Mouse (Mus musculus): ENCODE measurements around the gene Eipr1. TPM values are rescaled to one million over a fixed set of nuclear protein-coding genes. Genes with fewer than 3 reads are reported as not detected.

Gene Eipr1
- polyA plus RNA-seq, 1 experiment, result 57.7 TPM

DNA sequence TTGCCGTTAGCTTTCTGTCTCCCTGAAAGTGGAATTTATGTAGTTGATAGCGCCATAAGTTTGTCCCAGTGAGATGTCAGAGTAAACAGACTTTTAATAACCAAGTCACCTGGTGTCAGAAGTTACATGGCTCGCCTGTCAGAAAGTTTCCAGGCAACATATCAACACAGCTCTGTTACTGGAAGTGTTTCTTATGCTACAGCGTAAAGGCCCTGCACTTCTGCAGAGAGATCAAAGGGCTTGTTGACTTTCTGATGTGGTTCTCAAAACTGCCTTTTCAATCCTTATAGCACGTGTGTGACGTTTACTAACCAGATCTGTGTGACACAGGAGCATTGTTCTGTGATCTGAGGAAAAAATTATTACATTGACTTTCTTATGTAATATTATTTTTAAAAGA, 82.7 kb downstream of the Eipr1 start:
- peaks cover 2% of the 10 kb centered on the region for H3K36me3 ChIP-seq (ENCODE audit: control insufficient read depth, insufficient read depth, low read length)
- TF ChIP-seq POLR2A (IDR thresholded peaks at IDR 0.05; ENCODE audit: low read depth, low read length), result no peak
- TF ChIP-seq CTCF (IDR thresholded peaks at IDR 0.05; ENCODE audit: extremely low read depth, insufficient read length, insufficient replicate concordance, low read depth, low read length), result no peak
- H3K27ac ChIP-seq (ENCODE audit: insufficient read depth, low read depth, low read length), result no peak overlapping the region
- H3K4me1 ChIP-seq (ENCODE audit: control insufficient read depth, insufficient read depth, insufficient read length, low read length), result peaks cover 4% of the 10 kb centered on the region; the same call in 1 of the 2 replicates
- H3K4me3 ChIP-seq (ENCODE audit: low read depth, low read length), result no peak overlapping the region
- WGBS, result 27% methylated on average over 6 of the region's 6 CpGs
- no peaks in the 10 kb centered on the region for H3K27me3 ChIP-seq (ENCODE audit: control insufficient read depth, insufficient read depth, low read length)

- H3K4me3 ChIP-seq (ENCODE audit: low read depth, low read length), result no peak overlapping the region
- no peaks in the 10 kb centered on the region for H3K36me3 ChIP-seq (ENCODE audit: control insufficient read depth, insufficient read depth, low read length)
- TF ChIP-seq POLR2A (IDR thresholded peaks at IDR 0.05; ENCODE audit: low read depth, low read length) (no peak), CTCF (IDR thresholded peaks at IDR 0.05; ENCODE audit: extremely low read depth, insufficient read length, insufficient replicate concordance, low read depth, low read length) (no peak)
- no peaks in the 10 kb centered on the region for H3K4me1 ChIP-seq (ENCODE audit: control insufficient read depth, insufficient read depth, insufficient read length, low read length)
- 90% methylated on average over 3 of the region's 3 CpGs for WGBS
- H3K27ac ChIP-seq (ENCODE audit: insufficient read depth, low read depth, low read length), result no peak overlapping the region
- H3K27me3 ChIP-seq (ENCODE audit: control insufficient read depth, insufficient read depth, low read length), result no peaks in the 10 kb centered on the region
Measured at GRCm38 (mm10) chr12:28835683-28836082, 84.1 kb downstream of the Eipr1 start.

DNA sequence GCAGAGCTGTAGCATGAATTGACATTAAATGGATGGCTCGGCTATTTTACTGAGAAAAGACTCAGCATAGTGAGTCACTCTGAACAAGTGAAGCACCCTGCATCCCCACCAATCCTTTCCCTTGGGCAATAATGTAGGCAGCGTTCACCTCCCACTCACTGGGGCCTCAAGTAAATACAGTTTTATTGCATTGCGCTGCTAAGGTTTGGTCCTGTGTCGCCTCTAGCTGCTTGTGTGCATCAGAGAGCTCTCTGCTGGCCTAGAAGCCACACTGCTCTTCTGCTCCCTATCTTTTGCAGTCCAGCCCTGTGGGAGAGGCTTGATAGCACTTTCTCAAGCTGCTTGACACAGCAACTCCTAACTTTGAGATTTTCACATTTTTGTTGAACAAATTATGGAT, 86.7 kb downstream of the Eipr1 start:
- no peaks in the 10 kb centered on the region for H3K36me3 ChIP-seq (ENCODE audit: control insufficient read depth, insufficient read depth, low read length)
- 54% methylated on average over 4 of the region's 4 CpGs for WGBS
- H3K4me1 ChIP-seq (ENCODE audit: control insufficient read depth, insufficient read depth, insufficient read length, low read length), result no peaks in the 10 kb centered on the region
- H3K27me3 ChIP-seq (ENCODE audit: control insufficient read depth, insufficient read depth, low read length), result no peaks in the 10 kb centered on the region
- no peak overlapping the region for H3K4me3 ChIP-seq (ENCODE audit: low read depth, low read length)
- H3K27ac ChIP-seq (ENCODE audit: insufficient read depth, low read depth, low read length), result no peak overlapping the region
- TF ChIP-seq POLR2A (IDR thresholded peaks at IDR 0.05; ENCODE audit: low read depth, low read length) (no peak), CTCF (IDR thresholded peaks at IDR 0.05; ENCODE audit: extremely low read depth, insufficient read length, insufficient replicate concordance, low read depth, low read length) (no peak)

DNA sequence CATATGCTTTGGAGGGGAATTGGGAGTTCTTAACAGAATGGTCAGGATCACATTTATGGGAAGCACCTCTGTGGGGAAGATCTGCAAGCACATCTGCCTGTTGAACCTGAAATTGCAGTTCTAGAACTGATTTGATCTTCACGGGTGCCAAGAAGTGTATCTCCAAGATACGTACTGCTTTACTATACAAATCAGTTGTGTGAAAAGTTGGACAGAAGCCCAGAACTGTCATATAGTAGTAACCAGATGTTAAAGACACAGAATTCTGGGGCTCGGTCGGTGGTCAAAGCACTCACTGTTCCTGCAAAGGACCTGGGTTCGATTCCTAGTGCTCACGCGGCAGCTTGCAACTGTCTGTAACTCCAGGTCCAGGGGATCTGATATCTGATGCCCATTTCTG, 87.4 kb downstream of the Eipr1 start:
- Histone ChIP-seq H3K27ac (ENCODE audit: insufficient read depth, low read depth, low read length) (no peak overlapping the region), H3K4me1 (ENCODE audit: control insufficient read depth, insufficient read depth, insufficient read length, low read length) (no peaks in the 10 kb centered on the region), H3K36me3 (ENCODE audit: control insufficient read depth, insufficient read depth, low read length) (no peaks in the 10 kb centered on the region), H3K27me3 (ENCODE audit: control insufficient read depth, insufficient read depth, low read length) (no peaks in the 10 kb centered on the region), H3K4me3 (ENCODE audit: low read depth, low read length) (no peak overlapping the region)
- TF ChIP-seq CTCF (IDR thresholded peaks at IDR 0.05; ENCODE audit: extremely low read depth, insufficient read length, insufficient replicate concordance, low read depth, low read length), result no peak
- TF ChIP-seq POLR2A (IDR thresholded peaks at IDR 0.05; ENCODE audit: low read depth, low read length), result no peak
- 64% methylated on average over 7 of the region's 7 CpGs for WGBS

GRCm38 (mm10) chr12:28841179-28841698, 89.6 kb downstream of the Eipr1 start:
- H3K27ac ChIP-seq (ENCODE audit: insufficient read depth, low read depth, low read length), result no peak overlapping the region; the same call in 1 of the 2 replicates
- no peaks in the 10 kb centered on the region for H3K27me3 ChIP-seq (ENCODE audit: control insufficient read depth, insufficient read depth, low read length)
- no peak overlapping the region for H3K4me3 ChIP-seq (ENCODE audit: low read depth, low read length)
- WGBS, result 28% methylated on average over 5 of the region's 5 CpGs
- H3K36me3 ChIP-seq (ENCODE audit: control insufficient read depth, insufficient read depth, low read length), result no peaks in the 10 kb centered on the region
- H3K4me1 ChIP-seq (ENCODE audit: control insufficient read depth, insufficient read depth, insufficient read length, low read length), result no peaks in the 10 kb centered on the region
- no peak for TF ChIP-seq POLR2A (IDR thresholded peaks at IDR 0.05; ENCODE audit: low read depth, low read length)
- TF ChIP-seq CTCF (IDR thresholded peaks at IDR 0.05; ENCODE audit: extremely low read depth, insufficient read length, insufficient replicate concordance, low read depth, low read length), result no peak

DNA sequence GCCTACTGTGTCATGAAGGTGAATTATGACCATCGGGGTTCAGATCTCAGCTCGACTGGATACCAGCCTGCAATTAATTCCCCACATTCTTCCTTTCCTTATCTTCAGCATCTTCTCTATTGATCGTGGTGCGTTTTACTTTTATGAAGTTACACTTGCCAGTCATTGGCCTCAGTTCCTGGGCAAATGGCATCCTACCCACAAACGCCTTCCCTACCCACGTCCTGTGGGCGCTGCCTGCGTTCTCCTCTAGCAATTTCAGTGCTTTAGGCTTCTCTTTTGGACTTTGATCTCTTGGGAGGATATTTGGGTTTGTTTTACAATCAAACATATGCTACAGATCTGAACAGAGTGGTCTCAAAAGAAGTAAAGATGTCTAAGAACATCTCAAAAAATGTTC, 94.2 kb downstream of the Eipr1 start:
- no peak overlapping the region for H3K4me3 ChIP-seq (ENCODE audit: low read depth, low read length)
- H3K27me3 ChIP-seq (ENCODE audit: control insufficient read depth, insufficient read depth, low read length), result no peaks in the 10 kb centered on the region
- WGBS, result 67% methylated on average over 8 of the region's 8 CpGs
- H3K36me3 ChIP-seq (ENCODE audit: control insufficient read depth, insufficient read depth, low read length), result peaks cover 3% of the 10 kb centered on the region
- no peak for TF ChIP-seq CTCF (IDR thresholded peaks at IDR 0.05; ENCODE audit: extremely low read depth, insufficient read length, insufficient replicate concordance, low read depth, low read length)
- TF ChIP-seq POLR2A (IDR thresholded peaks at IDR 0.05; ENCODE audit: low read depth, low read length), result no peak
- H3K4me1 ChIP-seq (ENCODE audit: control insufficient read depth, insufficient read depth, insufficient read length, low read length), result no peaks in the 10 kb centered on the region
- no peak overlapping the region for H3K27ac ChIP-seq (ENCODE audit: insufficient read depth, low read depth, low read length)

GRCm38 (mm10) chr12:28847401-28847800, 95.8 kb downstream of the Eipr1 start:
- Histone ChIP-seq H3K4me3 (ENCODE audit: low read depth, low read length) (no peak overlapping the region), H3K27ac (ENCODE audit: insufficient read depth, low read depth, low read length) (no peak overlapping the region), H3K4me1 (ENCODE audit: control insufficient read depth, insufficient read depth, insufficient read length, low read length) (no peaks in the 10 kb centered on the region), H3K27me3 (ENCODE audit: control insufficient read depth, insufficient read depth, low read length) (no peaks in the 10 kb centered on the region), H3K36me3 (ENCODE audit: control insufficient read depth, insufficient read depth, low read length) (peaks cover 3% of the 10 kb centered on the region)
- WGBS, result 76% methylated on average over 6 of the region's 6 CpGs
- no peak for TF ChIP-seq CTCF (IDR thresholded peaks at IDR 0.05; ENCODE audit: extremely low read depth, insufficient read length, insufficient replicate concordance, low read depth, low read length)
- no peak for TF ChIP-seq POLR2A (IDR thresholded peaks at IDR 0.05; ENCODE audit: low read depth, low read length)

Data from small intestine, adult 2 months (tissue).